Mouse (Mus musculus): ENCODE data around the gene Sox6. TPM values are rescaled to one million over a fixed set of nuclear protein-coding genes. Genes with fewer than 3 reads are reported as not detected.

Sox6 gene
- polyA plus RNA-seq, 1 experiment from 2014 or later, result 31.2 TPM

DNA sequence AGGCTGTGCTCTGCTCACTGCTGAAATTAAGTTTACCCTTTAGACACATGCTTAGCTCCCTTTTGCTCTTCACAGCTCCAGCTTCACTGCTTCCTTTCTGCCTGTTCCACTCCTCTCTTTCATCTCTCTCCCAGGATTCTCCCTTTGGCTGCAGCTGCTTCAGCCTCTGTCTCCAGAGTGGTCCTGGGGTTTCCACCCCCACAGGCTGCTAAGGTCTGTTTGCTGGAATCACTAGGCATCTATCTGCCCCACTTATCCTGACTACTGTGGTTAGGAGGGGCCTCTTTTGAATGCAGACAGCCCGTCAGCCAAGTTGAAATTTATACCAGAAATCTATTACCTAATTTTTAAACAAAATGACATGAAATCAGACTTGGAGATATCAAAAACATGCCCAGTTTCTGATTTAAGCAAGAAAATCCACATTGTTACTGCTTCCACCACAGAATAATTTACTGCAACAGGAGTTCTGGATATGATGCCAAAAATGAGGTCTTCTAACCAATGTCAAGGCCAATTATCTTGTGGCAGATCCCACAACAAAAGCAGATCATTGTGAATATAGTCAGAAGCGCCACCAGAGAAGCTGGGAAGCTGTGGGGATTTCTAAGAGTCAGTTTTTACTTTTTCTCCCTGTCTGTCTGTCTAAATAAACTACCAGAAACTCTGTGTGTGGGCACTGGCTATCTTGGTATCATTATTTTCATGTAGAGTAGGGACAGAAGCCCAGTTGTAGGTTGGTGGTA is 552.8 kb downstream of the Sox6 start:
- 82% methylated on average over 2 of the region's 2 CpGs for WGBS
- Histone ChIP-seq H3K4me2 (ENCODE audit: low read length) (no peak overlapping the region), H3K4me3 (ENCODE audit: low read length) (no peak overlapping the region), H3K4me1 (ENCODE audit: control insufficient read depth, insufficient read depth, low read depth, low read length) (no peaks in the 10 kb centered on the region), H3K36me3 (ENCODE audit: control insufficient read depth, insufficient read depth, low read length) (no peaks in the 10 kb centered on the region), H3K27me3 (replicated peaks; ENCODE audit: control insufficient read depth, insufficient read depth, low read length) (no peaks in the 10 kb centered on the region), H3K9ac (ENCODE audit: low read depth, low read length) (no peak overlapping the region), H3K9me3 (ENCODE audit: control insufficient read depth, low read length) (no peaks in the 10 kb centered on the region), H3K27ac (ENCODE audit: low read depth, low read length) (no peak overlapping the region)
- ATAC-seq, result no peak

DNA sequence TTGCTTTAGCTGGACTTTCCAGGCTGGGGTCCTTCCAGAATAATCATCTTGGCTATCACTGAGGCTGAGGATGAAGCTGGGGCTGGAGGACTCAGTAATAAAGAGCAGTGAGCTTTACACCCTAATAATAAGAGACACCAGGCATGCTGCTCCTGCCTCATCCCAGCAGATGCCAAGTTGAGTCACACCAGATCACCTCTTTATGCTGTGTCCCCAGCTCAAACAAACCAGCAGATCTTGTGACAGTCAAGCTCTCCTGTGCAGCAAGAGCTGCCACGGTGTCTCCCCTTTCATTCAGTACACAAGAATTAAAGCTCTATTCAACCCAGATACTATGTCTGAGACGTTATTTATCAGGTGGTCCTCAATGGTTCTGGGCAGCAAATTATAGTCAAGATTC is 560.8 kb downstream of the Sox6 start:
- Histone ChIP-seq H3K9ac (ENCODE audit: low read depth, low read length) (no peak overlapping the region), H3K4me2 (ENCODE audit: low read length) (no peak overlapping the region), H3K9me3 (ENCODE audit: control insufficient read depth, low read length) (no peaks in the 10 kb centered on the region), H3K36me3 (ENCODE audit: control insufficient read depth, insufficient read depth, low read length) (no peaks in the 10 kb centered on the region), H3K4me3 (ENCODE audit: low read length) (no peak overlapping the region), H3K27ac (ENCODE audit: low read depth, low read length) (no peak overlapping the region), H3K4me1 (ENCODE audit: control insufficient read depth, insufficient read depth, low read depth, low read length) (no peaks in the 10 kb centered on the region), H3K27me3 (replicated peaks; ENCODE audit: control insufficient read depth, insufficient read depth, low read length) (no peaks in the 10 kb centered on the region)
- ATAC-seq, result no peak
- WGBS, result 61% methylated on average over 2 of the region's 2 CpGs

DNA sequence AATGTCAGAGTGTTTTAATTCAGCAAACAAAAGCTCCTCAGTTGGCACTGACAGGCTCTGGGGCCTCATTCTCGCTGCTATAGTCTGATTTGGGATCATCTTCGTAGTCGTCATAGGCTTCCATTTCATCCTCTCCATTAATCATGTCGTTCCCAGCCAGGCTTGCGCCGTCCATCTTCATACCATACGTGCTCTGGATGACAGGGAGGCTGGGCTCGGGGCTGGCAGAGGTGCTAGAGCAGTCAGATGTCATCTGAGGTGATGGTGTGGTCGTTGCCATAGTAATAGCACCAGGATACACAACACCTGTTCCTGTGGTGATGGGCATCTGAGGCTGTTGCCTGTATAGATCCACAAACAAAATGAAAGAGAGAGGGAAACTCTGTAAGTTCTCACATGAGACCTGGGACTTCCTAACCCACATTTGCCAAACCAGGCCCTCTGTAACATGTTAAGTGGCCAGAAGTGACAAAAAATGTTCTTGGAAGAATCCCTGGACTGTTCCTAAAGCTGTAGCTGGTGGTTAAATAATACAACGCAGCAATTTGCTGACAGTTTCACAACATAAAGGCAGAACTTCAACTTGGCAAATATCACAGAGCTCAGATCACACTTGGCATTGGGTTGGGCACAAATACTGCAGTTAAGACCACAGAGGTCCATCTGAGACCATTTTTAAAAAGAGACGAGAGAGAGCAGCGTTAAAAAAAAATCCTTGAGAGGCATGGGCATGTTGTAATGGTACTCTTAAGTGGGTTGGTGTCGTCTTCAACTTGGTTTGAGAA is 561.5 kb downstream of the Sox6 start:
- 57% methylated on average over 13 of the region's 13 CpGs for WGBS
- no peaks in the 10 kb centered on the region for H3K27me3 ChIP-seq (replicated peaks; ENCODE audit: control insufficient read depth, insufficient read depth, low read length)

DNA sequence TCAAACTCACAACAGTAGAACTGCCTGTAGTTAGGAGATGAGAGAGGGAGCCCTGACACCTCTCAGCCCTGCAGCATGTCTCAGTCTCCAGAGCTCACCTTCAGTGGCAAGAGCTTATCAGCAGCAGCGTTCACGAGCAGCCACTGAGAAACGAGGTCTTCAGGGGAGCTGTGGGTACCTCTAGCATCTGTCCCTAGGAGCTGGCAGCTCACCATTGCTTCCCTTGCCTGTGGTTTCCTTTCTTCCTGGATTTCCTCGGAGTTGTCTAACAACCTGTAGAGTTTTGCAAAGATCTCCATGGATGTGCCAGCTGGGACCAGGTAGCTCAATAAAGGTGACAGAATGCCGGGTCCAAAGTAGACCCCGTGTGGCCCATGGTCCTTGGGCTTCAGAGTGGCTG is 563.4 kb downstream of the Sox6 start:
- no peak overlapping the region for H3K4me3 ChIP-seq (ENCODE audit: low read length)
- no peaks in the 10 kb centered on the region for H3K36me3 ChIP-seq (ENCODE audit: control insufficient read depth, insufficient read depth, low read length)
- H3K27me3 ChIP-seq (replicated peaks; ENCODE audit: control insufficient read depth, insufficient read depth, low read length), result no peaks in the 10 kb centered on the region
- whole genome bisulfite sequencing, result 84% methylated on average over 6 of the region's 6 CpGs
- H3K4me1 ChIP-seq (ENCODE audit: control insufficient read depth, insufficient read depth, low read depth, low read length), result no peaks in the 10 kb centered on the region
- no peak for ATAC-seq
- H3K27ac ChIP-seq (ENCODE audit: low read depth, low read length), result no peak overlapping the region
- H3K9me3 ChIP-seq (ENCODE audit: control insufficient read depth, low read length), result no peaks in the 10 kb centered on the region
- no peak overlapping the region for H3K9ac ChIP-seq (ENCODE audit: low read depth, low read length)
- H3K4me2 ChIP-seq (ENCODE audit: low read length), result no peak overlapping the region

More for the DNA sequence above, 561.5 kb downstream of the Sox6 start:
- 0 out of 2 replicates have a peak overlapping the region, but pooled peaks have one; percentile 3 for H3K4me2 ChIP-seq (ENCODE audit: low read length)
- no peak overlapping the region for H3K9ac ChIP-seq (ENCODE audit: low read depth, low read length)
- ATAC-seq, result peak; percentile 52
- no peak overlapping the region for H3K27ac ChIP-seq (ENCODE audit: low read depth, low read length)
- no peaks in the 10 kb centered on the region for H3K9me3 ChIP-seq (ENCODE audit: control insufficient read depth, low read length)
- no peaks in the 10 kb centered on the region for H3K4me1 ChIP-seq (ENCODE audit: control insufficient read depth, insufficient read depth, low read depth, low read length)
- no peaks in the 10 kb centered on the region for H3K36me3 ChIP-seq (ENCODE audit: control insufficient read depth, insufficient read depth, low read length)
- no peak overlapping the region for H3K4me3 ChIP-seq (ENCODE audit: low read length)

DNA sequence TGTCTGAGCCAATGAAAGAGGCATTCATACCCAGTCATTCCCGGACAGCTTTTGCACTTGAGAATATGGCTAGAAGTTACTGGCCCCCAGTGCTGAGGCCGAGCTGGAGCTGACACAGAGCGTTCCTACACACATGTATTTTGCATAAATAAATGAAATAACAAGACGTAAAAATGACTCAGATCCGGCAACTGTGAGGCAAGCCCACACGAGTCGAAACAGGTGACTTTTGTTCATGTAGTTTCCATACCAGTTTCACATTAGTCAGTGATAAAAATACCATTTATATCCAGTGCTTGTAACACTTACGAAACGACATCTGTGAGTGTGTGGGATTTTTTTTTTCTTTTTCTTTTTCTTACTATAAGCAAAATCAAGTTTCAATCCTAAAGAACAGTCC is 564.5 kb downstream of the Sox6 start:
- H3K9me3 ChIP-seq (ENCODE audit: control insufficient read depth, low read length), result no peaks in the 10 kb centered on the region
- no peaks in the 10 kb centered on the region for H3K4me1 ChIP-seq (ENCODE audit: control insufficient read depth, insufficient read depth, low read depth, low read length)
- ATAC-seq, result no peak
- no peaks in the 10 kb centered on the region for H3K27me3 ChIP-seq (replicated peaks; ENCODE audit: control insufficient read depth, insufficient read depth, low read length)
- 81% methylated on average over 9 of the region's 9 CpGs for WGBS
- no peak overlapping the region for H3K4me3 ChIP-seq (ENCODE audit: low read length)
- H3K27ac ChIP-seq (ENCODE audit: low read depth, low read length), result no peak overlapping the region
- no peaks in the 10 kb centered on the region for H3K36me3 ChIP-seq (ENCODE audit: control insufficient read depth, insufficient read depth, low read length)
- H3K9ac ChIP-seq (ENCODE audit: low read depth, low read length), result no peak overlapping the region
- no peak overlapping the region for H3K4me2 ChIP-seq (ENCODE audit: low read length)

DNA sequence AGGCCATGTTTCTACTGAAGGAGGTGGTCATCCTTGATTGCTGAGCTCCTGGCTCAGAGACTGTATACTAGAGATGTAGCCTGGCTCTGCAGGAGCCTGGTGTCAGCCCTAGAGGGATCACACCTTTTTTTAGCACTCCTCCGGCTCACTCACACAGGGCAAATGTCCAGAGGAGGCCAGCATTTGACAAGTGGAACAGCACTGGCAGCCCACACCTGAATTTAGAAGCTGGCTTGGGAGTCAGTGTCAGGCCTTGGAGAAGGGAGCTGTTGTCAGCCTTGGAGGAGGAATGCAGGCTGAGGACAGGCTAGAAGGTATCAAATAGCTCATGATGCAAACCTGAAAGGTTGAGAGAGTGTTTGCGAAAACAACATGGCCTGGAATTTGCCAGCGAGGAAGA is 565.7 kb downstream of the Sox6 start:
- ATAC-seq, result no peak
- no peaks in the 10 kb centered on the region for H3K4me1 ChIP-seq (ENCODE audit: control insufficient read depth, insufficient read depth, low read depth, low read length)
- 93% methylated on average over 3 of the region's 3 CpGs for WGBS
- no peak overlapping the region for H3K4me3 ChIP-seq (ENCODE audit: low read length)
- no peak overlapping the region for H3K4me2 ChIP-seq (ENCODE audit: low read length)
- no peaks in the 10 kb centered on the region for H3K36me3 ChIP-seq (ENCODE audit: control insufficient read depth, insufficient read depth, low read length)
- no peak overlapping the region for H3K27ac ChIP-seq (ENCODE audit: low read depth, low read length)
- H3K9ac ChIP-seq (ENCODE audit: low read depth, low read length), result no peak overlapping the region
- H3K9me3 ChIP-seq (ENCODE audit: control insufficient read depth, low read length), result no peaks in the 10 kb centered on the region
- H3K27me3 ChIP-seq (replicated peaks; ENCODE audit: control insufficient read depth, insufficient read depth, low read length), result no peaks in the 10 kb centered on the region

DNA sequence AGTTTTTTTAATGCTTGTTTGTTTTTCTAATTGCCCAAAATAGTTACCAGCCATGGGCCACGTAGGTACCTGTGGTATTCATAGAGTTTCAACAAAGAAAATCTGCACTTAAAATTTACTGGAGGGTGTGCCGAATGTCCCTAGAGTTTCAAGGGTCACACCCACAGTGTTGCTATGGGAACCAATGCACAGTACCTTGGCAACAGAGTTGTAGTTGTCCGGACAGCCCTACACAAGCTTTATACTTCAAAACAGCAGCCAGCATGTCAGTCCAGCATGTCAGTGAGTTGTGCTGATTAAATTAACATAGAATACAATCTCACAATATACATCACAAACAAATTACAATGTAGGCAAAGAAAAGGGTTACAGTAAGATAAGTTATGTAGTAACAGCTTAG is 567.1 kb downstream of the Sox6 start:
- Histone ChIP-seq H3K36me3 (ENCODE audit: control insufficient read depth, insufficient read depth, low read length) (no peaks in the 10 kb centered on the region), H3K9me3 (ENCODE audit: control insufficient read depth, low read length) (no peaks in the 10 kb centered on the region), H3K27me3 (replicated peaks; ENCODE audit: control insufficient read depth, insufficient read depth, low read length) (no peaks in the 10 kb centered on the region), H3K27ac (ENCODE audit: low read depth, low read length) (no peak overlapping the region), H3K4me1 (ENCODE audit: control insufficient read depth, insufficient read depth, low read depth, low read length) (no peaks in the 10 kb centered on the region), H3K4me3 (ENCODE audit: low read length) (no peak overlapping the region), H3K9ac (ENCODE audit: low read depth, low read length) (no peak overlapping the region), H3K4me2 (ENCODE audit: low read length) (no peak overlapping the region)
- WGBS, result 28% methylated on average over 3 of the region's 3 CpGs
- ATAC-seq, result no peak

DNA sequence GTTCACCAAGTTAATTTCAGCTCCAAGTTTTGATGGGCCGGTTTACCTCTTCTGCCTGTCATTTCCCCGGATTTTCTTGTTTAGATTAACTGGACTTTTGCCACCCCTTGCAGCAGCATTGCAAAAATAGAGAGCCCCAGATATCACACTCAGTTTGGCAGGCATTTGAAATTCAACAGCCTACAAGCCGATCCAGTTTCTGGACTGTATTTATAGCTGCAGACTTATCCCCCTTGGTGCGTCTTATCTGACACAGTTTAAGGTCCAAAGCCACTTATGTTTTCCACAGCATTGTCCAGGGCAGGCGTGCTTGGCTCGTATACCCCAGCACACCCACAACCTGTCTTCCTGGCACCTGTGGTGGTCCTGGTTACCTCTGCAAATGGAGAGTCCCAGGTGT is 571.8 kb downstream of the Sox6 start:
- Histone ChIP-seq H3K4me2 (ENCODE audit: low read length) (no peak overlapping the region), H3K27me3 (replicated peaks; ENCODE audit: control insufficient read depth, insufficient read depth, low read length) (no peaks in the 10 kb centered on the region), H3K9ac (ENCODE audit: low read depth, low read length) (no peak overlapping the region), H3K9me3 (ENCODE audit: control insufficient read depth, low read length) (peaks cover 3% of the 10 kb centered on the region), H3K4me1 (ENCODE audit: control insufficient read depth, insufficient read depth, low read depth, low read length) (no peaks in the 10 kb centered on the region), H3K4me3 (ENCODE audit: low read length) (no peak overlapping the region), H3K27ac (ENCODE audit: low read depth, low read length) (no peak overlapping the region), H3K36me3 (ENCODE audit: control insufficient read depth, insufficient read depth, low read length) (no peaks in the 10 kb centered on the region)
- ATAC-seq, result no peak
- WGBS, result 83% methylated on average over 6 of the region's 6 CpGs

DNA sequence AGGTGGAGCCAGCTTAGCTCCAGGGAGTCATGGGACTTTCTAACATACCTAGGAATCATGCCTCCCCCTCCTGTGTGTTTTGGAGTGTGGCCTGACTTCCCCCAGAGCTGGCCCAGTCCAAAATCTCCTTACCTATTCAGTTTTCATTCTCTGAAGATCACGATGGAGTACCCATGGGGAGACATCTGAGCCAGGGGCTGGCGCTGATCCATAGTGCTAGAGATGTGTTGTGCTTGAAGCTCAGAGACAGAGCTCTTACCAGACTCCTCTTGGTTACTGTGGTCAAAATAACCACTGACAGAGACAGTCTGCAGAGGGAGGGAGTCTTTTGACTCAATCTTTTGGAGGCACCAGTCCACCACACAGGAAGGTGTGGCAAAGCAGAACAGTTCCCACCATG is 575.2 kb downstream of the Sox6 start:
- Histone ChIP-seq H3K4me1 (ENCODE audit: control insufficient read depth, insufficient read depth, low read depth, low read length) (no peaks in the 10 kb centered on the region), H3K4me3 (ENCODE audit: low read length) (no peak overlapping the region), H3K4me2 (ENCODE audit: low read length) (no peak overlapping the region), H3K9me3 (ENCODE audit: control insufficient read depth, low read length) (peaks cover 3% of the 10 kb centered on the region), H3K9ac (ENCODE audit: low read depth, low read length) (no peak overlapping the region), H3K27ac (ENCODE audit: low read depth, low read length) (no peak overlapping the region), H3K36me3 (ENCODE audit: control insufficient read depth, insufficient read depth, low read length) (no peaks in the 10 kb centered on the region), H3K27me3 (replicated peaks; ENCODE audit: control insufficient read depth, insufficient read depth, low read length) (no peaks in the 10 kb centered on the region)
- no peak for ATAC-seq
- 87% methylated on average over 2 of the region's 2 CpGs for WGBS

Measured in hindbrain, embryonic 16.5 days (tissue).